Mouse (Mus musculus) heart, adult 2 months (tissue): ENCODE results near the gene Zdhhc7.

ENCODE experiments used
- CTCF ChIP-seq: fragments of 200-600 bp; IDR thresholded peaks from 2 replicates; pipeline ENCODE4 v1.8.1; 2022; ENCODE audit warnings: antibody characterized with exemption, mild to moderate bottlenecking, moderate library complexity
- POLR2A ChIP-seq: fragments of 200-500 bp; IDR thresholded peaks from 2 replicates; pipeline ENCODE4 v1.6.1; 2011; ENCODE audit warnings: mild to moderate bottlenecking, low read depth, low read length, control low read depth; ENCODE audit not compliant: insufficient read depth

DNA sequence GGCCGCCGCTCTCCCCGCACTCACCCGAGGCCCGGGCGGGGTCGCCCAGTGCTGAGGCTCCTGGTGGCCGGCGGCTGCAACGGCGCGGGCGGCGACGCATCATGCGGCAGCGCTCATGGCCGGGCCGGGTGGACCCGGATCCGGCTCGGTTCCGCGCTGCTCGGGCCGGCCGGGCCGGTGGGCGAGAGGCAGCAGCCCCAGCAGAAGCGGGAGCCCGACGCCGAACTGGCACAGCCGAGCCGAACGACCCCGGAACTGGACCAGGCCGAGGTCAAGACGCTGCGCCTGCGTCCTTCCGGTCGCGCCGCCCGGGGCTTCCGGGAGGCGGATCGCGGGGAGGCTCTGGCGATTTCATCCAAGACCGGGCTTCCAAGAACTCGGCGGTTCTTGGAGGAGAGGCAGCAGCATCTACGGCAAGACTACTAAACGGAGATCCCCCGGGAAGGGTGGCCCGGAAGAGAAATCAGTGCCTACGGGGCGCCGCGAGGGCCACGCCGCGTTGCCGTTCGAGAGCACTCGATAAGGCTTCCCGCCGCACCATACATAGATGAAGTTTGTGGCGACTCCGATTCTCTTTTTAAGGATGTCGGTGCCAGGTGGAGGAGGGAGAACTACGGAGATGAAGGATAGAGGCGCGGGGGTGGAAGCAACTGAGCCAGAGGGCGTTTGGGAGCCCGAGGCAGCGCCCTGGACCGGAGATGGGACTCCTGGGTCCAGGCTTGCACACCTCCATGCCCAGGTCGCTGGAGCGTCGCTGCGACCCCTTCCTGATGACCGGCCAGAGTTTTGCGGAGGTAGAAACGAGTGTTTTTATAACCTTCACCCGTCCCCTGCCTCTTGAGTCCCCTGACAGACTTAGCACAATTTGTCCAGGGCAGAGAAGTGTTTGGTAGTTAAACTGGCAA lies at the start of gene Zdhhc7:
- TF ChIP-seq POLR2A (peak; percentile 68), CTCF (peak; percentile 45)
